Mouse (Mus musculus): Measurements from ENCODE around the gene Topaz1.

- TF ChIP-seq POLR2A (IDR thresholded peaks at IDR 0.05; ENCODE audit: insufficient read depth, low read length) (no peak), CTCF (IDR thresholded peaks at IDR 0.05; ENCODE audit: low read depth, low read length) (no peak), EP300 (IDR thresholded peaks at IDR 0.05; ENCODE audit: insufficient read depth, low read depth, low read length) (no peak)
Observed at GRCm38 (mm10) chr9:122734934-122735333, 12.2 kb upstream of the Topaz1 start.
